Mouse (Mus musculus) embryonic facial prominence, embryonic 15.5 days (tissue): ENCODE results near the gene 1700028K03Rik. TPM values are rescaled to one million over a fixed set of nuclear protein-coding genes. Genes with fewer than 3 reads are reported as not detected.

ENCODE experiments used
- ATAC-seq: fragments of 200-750 bp; cut with Nextera tagmentation; 2 replicates; pipeline ENCODE4 v1.8.0; 2017; ENCODE audit warnings: low read depth, moderate TSS enrichment; ENCODE audit not compliant: insufficient number of reproducible peaks, low FRiP score, low TSS enrichment
- H3K27ac ChIP-seq: fragments of 300-500 bp; sonication (generic); replicated peaks from 2 replicates; pipeline ENCODE4 v1.5.1; 2015; ENCODE audit warnings: mild to moderate bottlenecking, inconsistent platforms
- H3K27me3 ChIP-seq: fragments of 300-500 bp; sonication (generic); 2 replicates; pipeline ENCODE4 v1.6.1; 2015; ENCODE audit warnings: inconsistent platforms
- H3K36me3 ChIP-seq: fragments of 300-500 bp; sonication (generic); 2 replicates; pipeline ENCODE4 v1.6.1; 2015; ENCODE audit warnings: mild to moderate bottlenecking, inconsistent platforms
- H3K4me1 ChIP-seq: fragments of 300-500 bp; sonication (generic); 2 replicates; pipeline ENCODE4 v1.6.1; 2015; ENCODE audit warnings: inconsistent platforms
- H3K4me2 ChIP-seq: fragments of 300-500 bp; sonication (generic); replicated peaks from 2 replicates; pipeline ENCODE4 v1.6.1; 2015; ENCODE audit warnings: mild to moderate bottlenecking, inconsistent platforms
- H3K4me3 ChIP-seq: fragments of 300-500 bp; sonication (generic); replicated peaks from 2 replicates; pipeline ENCODE4 v1.5.1; 2015; ENCODE audit warnings: mild to moderate bottlenecking, inconsistent platforms
- H3K9ac ChIP-seq: fragments of 300-500 bp; sonication (generic); 2 replicates; pipeline ENCODE4 v1.6.1; 2015; ENCODE audit warnings: inconsistent platforms
- H3K9me3 ChIP-seq: fragments of 300-500 bp; sonication (generic); replicated peaks from 2 replicates; pipeline ENCODE4 v1.6.1; 2016; ENCODE audit warnings: inconsistent platforms
- WGBS: fragments of 180-500 bp; shearing (Covaris S2); methylation state at CpG from one replicate; pipeline ENCODE4 v1.1.7; 2015; 5-methylcytosine and 5-hydroxymethylcytosine counted together
- polyA plus RNA-seq: library from polyadenylated mRNA; unstranded; fragments of >200 nt; fragmentation: Nextera tagmentation; extraction: Ambion mirVana; gene quantifications from 2 replicates; pipeline ENCODE4 v1.2.1, GENCODE M21; 2015

1700028K03Rik gene
- polyA plus RNA-seq: 0.05 and 0.12 TPM in 2 replicates

DNA sequence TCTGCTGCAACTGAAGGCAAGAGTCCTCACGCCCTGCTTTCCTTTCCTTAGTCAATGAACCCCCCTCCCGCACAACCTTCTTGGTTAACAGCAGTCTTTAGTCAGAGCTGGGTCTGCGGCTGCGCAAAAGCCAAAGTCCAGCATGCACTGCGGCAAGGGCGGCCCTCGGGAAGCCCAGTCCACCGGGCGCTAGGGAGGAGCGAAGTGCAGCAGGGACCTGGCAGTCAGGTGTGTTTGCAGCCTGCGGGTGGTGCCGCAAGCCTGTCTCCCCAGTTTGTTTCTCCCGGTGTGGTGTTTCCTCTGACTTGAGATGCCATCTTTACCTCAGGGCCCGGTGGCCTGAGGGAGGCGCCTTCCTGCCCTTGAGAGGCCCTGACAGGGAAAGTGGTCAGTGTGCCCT is at the start of gene 1700028K03Rik:
1700028K03Rik (plus strand) TSS at position 129 of the 400 bp plus-strand sequence.
- no peaks in the 10 kb centered on the region for H3K4me1 ChIP-seq
- no peak for ATAC-seq
- no peaks in the 10 kb centered on the region for H3K27me3 ChIP-seq
- 76% methylated on average over 15 of the region's 15 CpGs for WGBS
- H3K36me3 ChIP-seq: no peaks in the 10 kb centered on the region
- H3K27ac ChIP-seq: no peak within 1 kb of the TSS
- no peaks in the 10 kb centered on the region for H3K9me3 ChIP-seq
- no peak within 1 kb of the TSS for H3K4me2 ChIP-seq
- H3K4me3 ChIP-seq: no peak within 1 kb of the TSS
- no peak within 1 kb of the TSS for H3K9ac ChIP-seq

DNA sequence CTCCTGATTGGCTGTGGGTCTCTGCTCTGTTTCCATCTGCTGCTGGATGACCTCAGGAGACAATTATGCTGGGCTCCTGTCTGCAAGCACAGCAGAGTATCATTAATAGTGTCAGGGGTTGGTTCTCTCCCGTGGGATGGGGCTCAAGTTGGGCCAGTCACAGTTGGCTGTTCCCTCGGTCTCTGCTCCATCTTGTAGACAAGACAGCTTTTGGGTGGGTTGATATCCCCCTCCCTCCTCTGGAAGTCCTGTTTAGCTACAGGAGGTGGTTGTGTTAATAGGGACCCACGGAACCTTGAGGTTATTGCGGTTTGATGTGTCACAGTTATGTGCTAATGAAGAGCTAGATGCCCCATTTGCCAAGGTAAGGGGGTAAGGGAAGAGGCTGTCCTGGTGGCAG is 45.5 kb upstream of the 1700028K03Rik start:
- H3K27ac ChIP-seq: no peak overlapping the region
- WGBS: 74% methylated on average over 4 of the region's 4 CpGs
- peaks cover 4% of the 10 kb centered on the region; the same call in 1 of the 2 replicates for H3K4me1 ChIP-seq
- H3K4me3 ChIP-seq: no peak overlapping the region
- no peak for ATAC-seq
- no peak overlapping the region for H3K4me2 ChIP-seq
- no peaks in the 10 kb centered on the region for H3K9me3 ChIP-seq
- H3K36me3 ChIP-seq: peaks cover 4% of the 10 kb centered on the region; the same call in 1 of the 2 replicates
- H3K27me3 ChIP-seq: no peaks in the 10 kb centered on the region
- no peak overlapping the region for H3K9ac ChIP-seq

DNA sequence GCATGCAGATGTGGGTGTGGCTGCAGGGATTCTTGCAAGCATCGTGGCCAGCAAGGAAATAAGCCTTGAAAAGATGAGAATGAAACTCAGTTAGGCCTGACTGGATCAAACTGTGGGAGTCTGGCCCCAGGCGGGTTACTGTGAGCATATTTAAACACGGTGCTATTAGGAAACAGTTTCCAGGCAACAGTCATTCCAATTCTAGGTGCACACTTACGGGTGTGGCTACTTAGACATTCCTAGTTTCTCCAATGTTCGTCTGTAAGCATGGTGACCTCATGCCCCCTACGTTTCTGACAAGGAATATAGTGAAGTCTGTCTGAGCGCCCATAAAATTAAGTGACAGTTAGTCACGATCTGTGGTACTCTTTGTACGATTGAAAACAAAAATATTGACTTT is 43.5 kb upstream of the 1700028K03Rik start:
- no peak overlapping the region for H3K4me3 ChIP-seq
- no peak overlapping the region for H3K4me2 ChIP-seq
- no peak overlapping the region for H3K27ac ChIP-seq
- no peak for ATAC-seq
- peaks cover 4% of the 10 kb centered on the region; the same call in 1 of the 2 replicates for H3K4me1 ChIP-seq
- H3K36me3 ChIP-seq: peaks cover 4% of the 10 kb centered on the region; the same call in 1 of the 2 replicates
- H3K27me3 ChIP-seq: no peaks in the 10 kb centered on the region
- H3K9me3 ChIP-seq: no peaks in the 10 kb centered on the region
- H3K9ac ChIP-seq: no peak overlapping the region
- WGBS: 68% methylated on average over 9 of the region's 9 CpGs

DNA sequence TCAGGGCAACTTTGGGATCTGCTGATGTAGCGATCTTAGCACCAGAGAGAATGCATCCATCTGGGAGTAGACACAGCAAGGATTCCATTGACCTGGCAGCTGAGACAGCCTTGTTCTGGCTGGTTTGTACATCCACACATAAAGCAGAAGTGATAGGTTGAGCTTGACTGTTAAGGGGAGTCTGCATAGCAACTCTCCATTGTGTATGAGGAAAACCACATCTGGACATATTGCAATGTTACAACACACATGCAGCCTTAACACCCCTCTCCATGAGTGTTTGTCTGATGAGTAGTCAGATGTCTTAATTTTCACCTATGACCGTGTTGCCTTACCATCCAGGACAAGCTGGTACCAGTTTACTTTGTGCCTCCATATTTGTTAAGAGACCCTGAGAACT is 42.0 kb upstream of the 1700028K03Rik start:
- ATAC-seq: no peak
- Histone ChIP-seq H3K9me3 (no peaks in the 10 kb centered on the region), H3K27ac (no peak overlapping the region), H3K4me1 (peaks cover 4% of the 10 kb centered on the region; the same call in 1 of the 2 replicates), H3K9ac (no peak overlapping the region), H3K4me2 (no peak overlapping the region), H3K36me3 (peaks cover 4% of the 10 kb centered on the region; the same call in 1 of the 2 replicates), H3K27me3 (no peaks in the 10 kb centered on the region), H3K4me3 (no peak overlapping the region)
- WGBS: 85% methylated on average over 2 of the region's 2 CpGs

DNA sequence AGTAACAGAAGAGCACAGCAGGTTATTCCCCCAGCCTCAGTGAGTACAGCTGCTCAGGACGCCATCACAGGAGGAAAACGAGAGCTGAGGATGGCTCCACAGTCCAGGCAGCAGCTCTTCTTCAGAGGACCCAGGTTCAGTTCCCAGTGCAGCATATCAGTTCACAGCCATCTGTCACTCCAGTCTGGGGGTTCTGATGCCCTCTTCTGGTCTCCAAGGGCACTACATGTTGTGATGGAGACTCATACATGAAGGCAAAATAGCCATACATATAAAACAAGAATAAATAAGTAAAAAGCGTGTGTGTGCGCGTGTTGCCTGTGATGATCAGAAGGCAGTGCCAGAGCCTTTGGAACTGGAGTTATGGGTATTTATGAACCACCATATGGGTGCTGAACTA is 39.8 kb upstream of the 1700028K03Rik start:
- Histone ChIP-seq H3K4me1 (peaks cover 3% of the 10 kb centered on the region; the same call in 1 of the 2 replicates), H3K9me3 (no peaks in the 10 kb centered on the region), H3K9ac (no peak overlapping the region), H3K4me3 (no peak overlapping the region), H3K4me2 (no peak overlapping the region), H3K27ac (no peak overlapping the region), H3K27me3 (no peaks in the 10 kb centered on the region), H3K36me3 (peaks cover 4% of the 10 kb centered on the region; the same call in 1 of the 2 replicates)
- WGBS: 96% methylated on average over 5 of the region's 5 CpGs
- ATAC-seq: no peak

DNA sequence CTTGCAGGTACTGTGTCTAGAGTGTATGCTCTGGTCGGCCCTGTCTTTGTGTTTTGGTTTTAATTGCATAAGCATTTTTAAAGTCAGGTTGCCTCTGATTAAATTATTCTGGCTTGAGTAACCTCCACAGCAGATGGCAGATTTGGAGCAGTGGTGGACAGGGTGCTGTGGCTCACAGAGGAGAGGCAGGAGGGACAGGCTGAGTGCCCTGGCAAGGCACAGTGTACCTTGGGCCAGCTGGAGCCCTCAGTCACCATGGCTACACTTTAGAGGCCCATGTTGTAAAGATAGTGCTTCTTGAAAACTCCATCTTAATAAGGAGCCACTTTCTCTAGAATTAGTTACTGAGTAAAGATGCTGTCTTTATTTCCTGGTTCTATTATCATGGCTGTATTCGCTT is 38.5 kb upstream of the 1700028K03Rik start:
- H3K27ac ChIP-seq: no peak overlapping the region
- 87% methylated on average over 2 of the region's 2 CpGs for WGBS
- no peak for ATAC-seq

DNA sequence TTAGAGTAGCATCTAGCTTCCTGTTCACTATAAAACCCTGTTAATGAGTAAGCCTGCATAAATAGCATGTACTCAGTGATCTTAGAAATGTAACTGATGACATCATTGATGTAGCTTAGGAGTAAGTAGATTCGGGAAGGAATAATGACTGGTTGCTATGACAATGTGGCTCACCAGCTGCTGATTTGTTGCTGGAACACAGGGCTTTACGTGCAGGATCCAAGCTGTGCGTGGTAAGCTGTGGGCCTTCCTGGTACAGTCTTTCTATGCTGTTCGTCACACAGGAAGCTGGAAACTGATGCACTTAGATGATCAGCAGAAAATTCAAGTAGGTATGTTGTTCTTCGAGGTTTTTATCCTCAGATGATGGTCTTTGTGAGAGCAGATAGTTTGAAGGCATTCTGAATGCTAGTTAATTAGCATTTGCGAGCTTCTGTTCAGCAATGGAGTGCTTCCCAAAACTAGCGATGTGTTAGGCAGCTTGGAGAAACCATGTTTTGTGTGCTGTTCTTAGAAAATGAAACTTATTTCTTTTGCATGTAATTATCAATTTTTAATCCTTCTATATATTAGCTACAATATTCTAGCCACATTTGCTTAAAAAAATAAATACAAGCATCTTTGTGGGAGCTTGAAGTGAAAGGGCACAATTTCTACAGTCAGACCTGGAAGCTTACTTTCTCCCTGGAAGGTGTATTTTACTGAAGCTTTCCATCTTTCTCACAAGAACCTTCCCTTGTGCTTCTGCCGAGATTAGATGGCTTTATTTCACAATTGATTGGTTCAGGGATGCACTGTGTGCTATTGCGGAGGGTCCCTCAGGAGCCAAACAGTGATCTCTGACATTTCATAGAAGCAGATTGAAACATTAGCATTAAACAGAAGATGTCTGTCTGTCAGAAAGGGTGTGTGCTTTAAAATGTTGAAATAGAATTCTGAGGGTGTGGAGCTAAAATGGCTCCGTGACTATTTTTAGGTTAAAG is 36.7 kb upstream of the 1700028K03Rik start:
- H3K9ac ChIP-seq: no peak overlapping the region
- H3K4me2 ChIP-seq: no peak overlapping the region
- H3K27me3 ChIP-seq: no peaks in the 10 kb centered on the region
- no peak; the same call in 1 of the 2 replicates for ATAC-seq
- H3K4me1 ChIP-seq: no peaks in the 10 kb centered on the region
- no peak overlapping the region for H3K4me3 ChIP-seq
- WGBS: 68% methylated on average over 10 of the region's 10 CpGs
- no peak overlapping the region for H3K27ac ChIP-seq
- no peaks in the 10 kb centered on the region for H3K36me3 ChIP-seq
- no peaks in the 10 kb centered on the region for H3K9me3 ChIP-seq

More for the DNA sequence above, 38.5 kb upstream of the 1700028K03Rik start:
- no peak overlapping the region for H3K9ac ChIP-seq
- no peak overlapping the region for H3K4me2 ChIP-seq
- H3K4me3 ChIP-seq: no peak overlapping the region
- no peaks in the 10 kb centered on the region for H3K4me1 ChIP-seq
- H3K9me3 ChIP-seq: no peaks in the 10 kb centered on the region
- no peaks in the 10 kb centered on the region for H3K27me3 ChIP-seq
- peaks cover 4% of the 10 kb centered on the region; the same call in 1 of the 2 replicates for H3K36me3 ChIP-seq

DNA sequence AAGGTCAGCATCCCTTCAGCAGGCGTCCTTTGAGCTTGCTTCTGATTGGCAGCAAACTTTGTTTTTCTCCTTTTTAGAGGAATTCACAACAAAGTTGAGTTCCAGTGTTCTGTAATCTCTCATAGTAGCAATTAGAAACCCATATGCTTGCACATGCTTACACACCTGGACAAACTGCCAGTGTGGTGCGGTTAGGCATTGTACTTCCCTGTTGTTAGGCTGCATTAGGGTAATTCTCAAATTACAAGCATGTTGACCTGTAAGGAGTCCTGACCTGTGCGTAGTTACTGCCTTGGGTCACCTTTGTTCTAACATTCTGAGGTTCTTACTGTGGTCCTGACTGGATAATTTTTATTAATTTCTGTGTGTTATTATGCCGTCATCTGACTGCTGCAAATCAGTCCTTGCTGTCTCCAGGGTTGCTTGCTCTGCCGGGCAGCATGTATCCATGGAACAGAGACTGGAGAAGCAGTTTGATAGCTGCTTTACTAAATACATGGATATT is 35.7 kb upstream of the 1700028K03Rik start:
- H3K4me3 ChIP-seq: no peak overlapping the region
- H3K36me3 ChIP-seq: no peaks in the 10 kb centered on the region
- ATAC-seq: no peak
- H3K27me3 ChIP-seq: no peaks in the 10 kb centered on the region
- H3K4me2 ChIP-seq: no peak overlapping the region
- WGBS: 55% methylated on average over 5 of the region's 5 CpGs
- no peak overlapping the region for H3K9ac ChIP-seq
- H3K4me1 ChIP-seq: no peaks in the 10 kb centered on the region
- H3K9me3 ChIP-seq: no peaks in the 10 kb centered on the region
- H3K27ac ChIP-seq: no peak overlapping the region

DNA sequence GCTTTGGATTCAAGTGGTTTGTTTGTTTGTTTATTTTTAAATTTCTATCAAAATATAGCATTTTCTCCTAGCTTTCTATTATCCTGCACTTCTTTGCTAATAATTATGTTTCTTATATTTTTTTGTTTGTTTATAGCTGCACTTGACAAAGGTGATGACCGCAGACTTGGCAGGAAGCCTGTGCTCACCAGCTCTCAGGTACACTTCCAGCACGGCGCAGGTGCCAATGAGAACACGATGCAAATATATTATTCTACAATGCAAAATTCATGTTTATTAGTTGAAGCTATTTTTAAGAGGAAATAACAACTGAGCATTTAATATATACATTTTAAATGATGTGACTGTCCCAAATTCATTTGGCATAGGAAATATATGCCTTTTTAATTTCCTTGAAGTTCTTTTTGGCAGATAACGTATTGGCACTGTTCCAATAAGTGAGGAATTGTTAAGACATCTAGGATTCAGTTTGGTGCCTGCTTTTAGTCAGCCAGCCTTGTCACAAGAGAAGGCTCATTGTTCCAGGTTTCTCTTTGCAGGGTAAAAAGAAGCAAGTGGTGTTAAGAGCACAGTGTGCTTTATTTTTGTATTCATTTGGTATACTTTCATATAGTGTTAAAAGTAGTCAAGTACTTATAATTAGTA is 34.5 kb upstream of the 1700028K03Rik start:
- H3K4me2 ChIP-seq: no peak overlapping the region
- H3K9me3 ChIP-seq: no peaks in the 10 kb centered on the region
- ATAC-seq: no peak
- 85% methylated on average over 5 of the region's 5 CpGs for WGBS
- H3K4me3 ChIP-seq: no peak overlapping the region
- no peak overlapping the region for H3K9ac ChIP-seq
- H3K4me1 ChIP-seq: no peaks in the 10 kb centered on the region
- no peaks in the 10 kb centered on the region for H3K36me3 ChIP-seq
- H3K27me3 ChIP-seq: no peaks in the 10 kb centered on the region
- no peak overlapping the region for H3K27ac ChIP-seq

DNA sequence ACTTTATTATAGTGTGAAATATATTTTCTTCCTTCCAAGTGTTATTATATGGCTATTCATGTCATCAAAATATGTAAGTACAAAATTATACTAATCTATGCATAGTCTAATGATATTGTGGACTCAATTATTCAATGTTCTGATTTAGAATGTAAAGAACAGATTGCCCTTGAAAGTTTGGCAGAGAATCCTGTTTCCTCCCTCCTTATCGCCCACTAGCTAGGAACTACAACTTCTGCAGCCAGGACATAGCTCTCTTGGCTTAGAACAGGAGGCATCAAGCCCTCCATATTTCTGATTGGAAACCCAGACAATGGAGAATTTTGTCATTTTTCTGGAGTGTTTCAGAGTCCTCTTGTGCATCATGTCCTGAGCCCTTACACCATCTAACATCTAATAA is 33.8 kb upstream of the 1700028K03Rik start:
- no peak for ATAC-seq
- Histone ChIP-seq H3K9ac (no peak overlapping the region), H3K27ac (no peak overlapping the region), H3K4me3 (no peak overlapping the region), H3K36me3 (no peaks in the 10 kb centered on the region), H3K9me3 (no peaks in the 10 kb centered on the region), H3K4me1 (no peaks in the 10 kb centered on the region), H3K4me2 (no peak overlapping the region), H3K27me3 (no peaks in the 10 kb centered on the region)
- WGBS: 84% methylated on average over 1 of the region's 1 CpGs

DNA sequence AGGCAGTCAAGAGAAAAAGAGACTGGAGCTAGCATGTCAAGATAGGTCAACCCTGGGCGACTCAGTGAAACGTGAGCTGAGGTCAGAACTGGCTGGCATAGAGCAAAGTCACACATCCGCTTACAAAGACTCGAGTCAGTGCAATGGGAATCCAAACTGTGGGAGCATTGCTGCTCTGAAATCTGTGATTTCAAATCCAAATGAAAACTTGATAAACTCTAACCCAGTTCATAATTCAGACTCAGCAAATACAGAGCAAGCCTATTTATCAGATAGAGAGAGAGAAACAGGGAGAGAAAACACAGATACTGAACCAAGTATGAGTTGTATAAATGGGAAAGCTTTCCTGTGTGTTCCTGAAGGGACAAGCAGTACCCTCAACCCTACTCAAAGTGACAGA is 27.2 kb upstream of the 1700028K03Rik start, which contains the start of gene Gm42669:
Gm42669 (plus strand) TSS at position 301 of the 400 bp plus-strand sequence.
- Histone ChIP-seq H3K36me3 (0 out of 2 replicates have a peak, but pooled peaks cover 7% of the 10 kb centered on the region), H3K9ac (no peak within 1 kb of the TSS), H3K9me3 (no peaks in the 10 kb centered on the region), H3K27me3 (no peaks in the 10 kb centered on the region), H3K4me3 (no peak within 1 kb of the TSS), H3K27ac (no peak within 1 kb of the TSS), H3K4me2 (no peak within 1 kb of the TSS), H3K4me1 (no peaks in the 10 kb centered on the region)
- WGBS: 76% methylated on average over 4 of the region's 4 CpGs
- no peak for ATAC-seq
